Mouse (Mus musculus) kidney, postnatal 4 days (tissue): ENCODE data around the gene Vps8.

Experiments used
- DNase-seq, 2 experiments: peaks; one replicate each; pipeline ENCODE4 v3.0.0; 2021; ENCODE audit warnings: mixed read lengths in 2 of 2

The Vps8 gene

GRCm38 (mm10) chr16:21485716-21486115 is 62.8 kb downstream of the Vps8 start:
- no peak for DNase-seq

- DNase-seq: peak; percentile 78 to 79
These were observed 65.5 kb downstream of the Vps8 start for GRCm38 (mm10) chr16:21488413-21488812.

- no peak for DNase-seq
These were observed 69.4 kb downstream of the Vps8 start for GRCm38 (mm10) chr16:21492346-21492745.

GRCm38 (mm10) chr16:21492894-21493293 is 70.0 kb downstream of the Vps8 start:
- no peak for DNase-seq

- no peak for DNase-seq
These were observed 71.8 kb downstream of the Vps8 start for GRCm38 (mm10) chr16:21494681-21495080.

- no peak for DNase-seq
These were observed 73.9 kb downstream of the Vps8 start for GRCm38 (mm10) chr16:21496799-21497198.

GRCm38 (mm10) chr16:21497627-21498026 is 74.7 kb downstream of the Vps8 start:
- no peak for DNase-seq

- no peak for DNase-seq
These were observed 76.1 kb downstream of the Vps8 start for GRCm38 (mm10) chr16:21498984-21499383.

- DNase-seq: no peak
These were observed 76.7 kb downstream of the Vps8 start for GRCm38 (mm10) chr16:21499656-21500055.

GRCm38 (mm10) chr16:21518833-21519232 is 95.9 kb downstream of the Vps8 start:
- DNase-seq: no peak

GRCm38 (mm10) chr16:21519785-21520184 is 96.9 kb downstream of the Vps8 start:
- no peak for DNase-seq

GRCm38 (mm10) chr16:21523738-21524137 is 100.8 kb downstream of the Vps8 start:
- DNase-seq: no peak

GRCm38 (mm10) chr16:21525376-21525775 is 102.5 kb downstream of the Vps8 start:
- DNase-seq: no peak

- no peak for DNase-seq
These were observed 104.5 kb downstream of the Vps8 start for GRCm38 (mm10) chr16:21527271-21528007.

- no peak for DNase-seq
These were observed 110.6 kb downstream of the Vps8 start for GRCm38 (mm10) chr16:21533503-21533902.

GRCm38 (mm10) chr16:21536240-21537005 is 113.5 kb downstream of the Vps8 start:
- DNase-seq: peak in 1 of 2 experiments; percentile 15

GRCm38 (mm10) chr16:21537312-21537711 is 114.4 kb downstream of the Vps8 start:
- DNase-seq: no peak

GRCm38 (mm10) chr16:21538889-21539288 is 116.0 kb downstream of the Vps8 start:
- peak in 1 of 2 experiments; percentile 25 for DNase-seq

- DNase-seq: no peak
These were observed 119.6 kb downstream of the Vps8 start for GRCm38 (mm10) chr16:21542559-21542958.

GRCm38 (mm10) chr16:21547446-21547845 is 124.5 kb downstream of the Vps8 start:
- no peak for DNase-seq

GRCm38 (mm10) chr16:21549751-21550150 is 126.8 kb downstream of the Vps8 start:
- no peak for DNase-seq

- DNase-seq: no peak
These were observed 127.5 kb downstream of the Vps8 start for GRCm38 (mm10) chr16:21550453-21550852.

GRCm38 (mm10) chr16:21553506-21553905 is 130.6 kb downstream of the Vps8 start:
- no peak for DNase-seq

GRCm38 (mm10) chr16:21562625-21563300 is 139.8 kb downstream of the Vps8 start:
- no peak for DNase-seq
